Mouse (Mus musculus) liver, embryonic 13.5 days (tissue): ENCODE results near the gene Galnt4. TPM values are rescaled to one million over a fixed set of nuclear protein-coding genes. Genes with fewer than 3 reads are reported as not detected.

Experiments
- ATAC-seq: fragments of 200-750 bp; cut with Nextera tagmentation; 2 replicates; pipeline ENCODE4 v1.8.0; 2017; ENCODE audit warnings: low read depth, mild to moderate bottlenecking, moderate number of reproducible peaks, moderate library complexity
- DNase-seq: peaks from one replicate; pipeline ENCODE4 v3.0.0; 2022
- H3K27ac ChIP-seq: fragments of 300-500 bp; sonication (generic); 2 replicates; pipeline ENCODE4 v1.5.1; 2015; ENCODE audit warnings: moderate library complexity, mild to moderate bottlenecking, inconsistent platforms
- H3K27me3 ChIP-seq: fragments of 300-500 bp; sonication (generic); 2 replicates; pipeline ENCODE4 v1.6.1; 2015; ENCODE audit warnings: mild to moderate bottlenecking, inconsistent platforms
- H3K36me3 ChIP-seq: fragments of 300-500 bp; sonication (generic); 2 replicates; pipeline ENCODE4 v1.6.1; 2015; ENCODE audit warnings: mild to moderate bottlenecking, inconsistent platforms
- H3K4me1 ChIP-seq: fragments of 300-500 bp; sonication (generic); replicated peaks from 2 replicates; pipeline ENCODE4 v1.6.1; 2015; ENCODE audit warnings: inconsistent platforms
- H3K4me2 ChIP-seq: fragments of 300-500 bp; sonication (generic); 2 replicates; pipeline ENCODE4 v1.6.1; 2015; ENCODE audit warnings: inconsistent platforms, mild to moderate bottlenecking, moderate library complexity
- H3K4me3 ChIP-seq: fragments of 300-500 bp; sonication (generic); replicated peaks from 2 replicates; pipeline ENCODE4 v1.5.1; 2015; ENCODE audit warnings: mild to moderate bottlenecking, inconsistent platforms
- H3K9ac ChIP-seq: fragments of 300-500 bp; sonication (generic); 2 replicates; pipeline ENCODE4 v1.6.1; 2015; ENCODE audit warnings: mild to moderate bottlenecking, inconsistent platforms
- H3K9me3 ChIP-seq: fragments of 300-500 bp; sonication (generic); replicated peaks from 2 replicates; pipeline ENCODE4 v1.6.1; 2016; ENCODE audit warnings: inconsistent platforms
- WGBS: fragments of 180-500 bp; shearing (Covaris S2); methylation state at CpG from one replicate; pipeline ENCODE4 v1.1.7; 2015; ENCODE audit not compliant: insufficient replicate concordance; 5-methylcytosine and 5-hydroxymethylcytosine counted together
- polyA plus RNA-seq: library from polyadenylated mRNA; unstranded; fragments of >200 nt; fragmentation: Nextera tagmentation; extraction: Ambion mirVana; gene quantifications from 2 replicates; pipeline ENCODE4 v1.2.1, GENCODE M21; 2015

Galnt4 gene
- polyA plus RNA-seq, 1 experiment from 2014 or later, result 2.6 TPM

- 35% methylated on average over 8 of the region's 8 CpGs for WGBS
- H3K36me3 ChIP-seq, result peaks cover 6% of the 10 kb centered on the region; the same call in 1 of the 2 replicates
- H3K9me3 ChIP-seq, result no peaks in the 10 kb centered on the region
- H3K4me2 ChIP-seq, result no peak overlapping the region
- no peak overlapping the region for H3K9ac ChIP-seq
- no peak overlapping the region for H3K27ac ChIP-seq
- no peaks in the 10 kb centered on the region for H3K27me3 ChIP-seq
- DNase-seq (no peak), ATAC-seq (no peak)
- H3K4me1 ChIP-seq, result 0 out of 2 replicates have a peak, but pooled peaks cover 6% of the 10 kb centered on the region
- H3K4me3 ChIP-seq, result no peak overlapping the region
Observed at GRCm38 (mm10) chr10:99161987-99162582, 54.1 kb downstream of the Galnt4 start.

Other genes with a start within 250 kb of the Galnt4 start
- gene Atp2b1, start 193.8 kb upstream of the Galnt4 start, polyA plus RNA-seq, result 38.1 and 43.9 TPM in 2 replicates
- gene Poc1b, start 1.1 kb upstream of the Galnt4 start, polyA plus RNA-seq, result 5.1 and 7.2 TPM in 2 replicates
- gene Phxr2, start 18.2 kb downstream of the Galnt4 start, polyA plus RNA-seq, result not detected in 2 replicates
- gene Dusp6, start 155.1 kb downstream of the Galnt4 start, polyA plus RNA-seq, result 12.3 and 13.7 TPM in 2 replicates